1 mouse cellular context compared by ENCODE assay signal in the genomic region with DNA sequence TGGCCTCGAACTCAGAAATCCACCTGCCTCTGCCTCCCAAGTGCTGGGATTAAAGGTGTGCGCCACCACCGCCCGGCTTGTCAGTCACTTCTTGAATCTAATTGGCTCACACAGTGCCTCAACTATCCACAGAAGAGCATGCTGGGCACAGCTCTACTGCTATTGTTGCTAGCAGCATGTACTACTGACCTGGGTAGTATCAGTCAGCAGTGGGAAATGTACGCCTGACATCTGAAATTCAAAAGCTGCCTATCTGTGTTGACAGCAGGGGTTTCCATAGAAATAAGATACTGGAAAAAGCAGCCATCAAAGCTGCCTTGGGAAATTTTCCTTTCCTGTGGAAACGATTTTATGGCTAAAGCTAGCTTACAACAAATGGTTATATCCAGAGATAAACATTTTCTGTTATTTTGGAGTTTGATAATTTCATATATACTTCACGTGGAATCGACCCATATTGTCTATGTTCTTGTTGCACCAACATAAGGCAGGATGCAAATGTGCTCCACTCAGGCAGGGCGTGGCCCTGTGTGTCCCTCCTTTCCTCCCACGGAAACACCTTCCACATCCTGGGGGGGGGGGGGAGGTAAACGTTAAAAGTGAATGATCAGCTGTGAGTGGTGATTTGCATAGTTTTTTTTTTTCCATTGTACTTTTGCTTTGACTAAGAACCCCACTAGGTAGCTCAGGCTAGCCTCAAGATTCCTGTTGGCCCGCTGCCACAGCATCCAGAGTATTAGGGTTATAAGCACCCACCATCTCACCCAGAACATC.
TF ChIP-seq lines count a peak whose summit lies in the region.

No protein-coding gene starts in this region.

TF ChIP-seq in CH12.LX, 34 proteins besides CTCF, POLR2A, EP300 and RAD21:
- TF ChIP-seq IRF4 (IDR thresholded peaks at IDR 0.05; ENCODE audit: low read depth, low read length) (peak; percentile 94), CHD1 (IDR thresholded peaks at IDR 0.05; ENCODE audit: low read depth, low read length) (no peak), USF2 (conservative IDR thresholded peaks at IDR 0.05; ENCODE audit: low read depth, low read length) (no peak), CHD2 (IDR thresholded peaks at IDR 0.05; ENCODE audit: low read length) (peak; percentile 76), SIN3A (IDR thresholded peaks at IDR 0.05; ENCODE audit: low read length) (peak; percentile 90), KAT2A (IDR thresholded peaks at IDR 0.05; ENCODE audit: insufficient replicate concordance, low read length) (no peak), MXI1 (IDR thresholded peaks at IDR 0.05; ENCODE audit: low read depth, low read length) (no peak), ZC3H11A (IDR thresholded peaks at IDR 0.05; ENCODE audit: low read depth, low read length) (no peak), MAFK (IDR thresholded peaks at IDR 0.05; ENCODE audit: insufficient replicate concordance, low read length) (0 out of 2 replicates have a peak, but pooled peaks have one; percentile 54), UBTF (IDR thresholded peaks at IDR 0.05; ENCODE audit: low read depth, low read length) (no peak), MEF2A (IDR thresholded peaks at IDR 0.05; ENCODE audit: borderline replicate concordance, low read depth, low read length) (peak; percentile 80; the same call in 1 of the 2 replicates), ELF1 (IDR thresholded peaks at IDR 0.05; ENCODE audit: low read depth, low read length) (no peak), ZKSCAN1 (IDR thresholded peaks at IDR 0.05; ENCODE audit: borderline replicate concordance, low read depth, low read length) (no peak), USF1 (IDR thresholded peaks at IDR 0.05; ENCODE audit: low read depth, low read length) (no peak), ZNF384 (IDR thresholded peaks at IDR 0.05; ENCODE audit: low read depth, low read length) (peak; percentile 97), SMC3 (IDR thresholded peaks at IDR 0.05; ENCODE audit: low read depth, low read length) (no peak), ETS1 (conservative IDR thresholded peaks at IDR 0.05; ENCODE audit: low read depth, low read length) (peak; percentile 98), POLR2AphosphoS2 (IDR thresholded peaks at IDR 0.05; ENCODE audit: low read depth, low read length) (no peak), RCOR1 (conservative IDR thresholded peaks at IDR 0.05; ENCODE audit: low read depth, low read length) (0 out of 2 replicates have a peak, but pooled peaks have one; percentile 32), TBP (conservative IDR thresholded peaks at IDR 0.05; ENCODE audit: low read depth, low read length) (0 out of 2 replicates have a peak, but pooled peaks have one; percentile 5), MAX (IDR thresholded peaks at IDR 0.05; ENCODE audit: low read length) (no peak), E2F4 (IDR thresholded peaks at IDR 0.05; ENCODE audit: insufficient replicate concordance, low read depth, low read length) (no peak), TCF12 (IDR thresholded peaks at IDR 0.05; ENCODE audit: low read depth, low read length) (peak; percentile 77), ZMIZ1 (IDR thresholded peaks at IDR 0.05; ENCODE audit: low read depth, low read length) (no peak), MAZ (IDR thresholded peaks at IDR 0.05; ENCODE audit: low read depth, low read length) (peak; percentile 89), NELFE (IDR thresholded peaks at IDR 0.05; ENCODE audit: low read depth, low read length) (no peak), HCFC1 (IDR thresholded peaks at IDR 0.05; ENCODE audit: low read depth, low read length) (peak; percentile 20; the same call in 1 of the 2 replicates), MYC (IDR thresholded peaks at IDR 0.05; ENCODE audit: low read depth, low read length) (0 out of 2 replicates have a peak, but pooled peaks have one; percentile 11), BHLHE40 (IDR thresholded peaks at IDR 0.05; ENCODE audit: low read depth, low read length) (peak; percentile 63), PAX5 (IDR thresholded peaks at IDR 0.05; ENCODE audit: low read length) (no peak), JUN (IDR thresholded peaks at IDR 0.05; ENCODE audit: insufficient read depth, low read depth, low read length) (peak; percentile 37), NRF1 (IDR thresholded peaks at IDR 0.05; ENCODE audit: low read depth, low read length) (no peak), GABPA (IDR thresholded peaks at IDR 0.05; ENCODE audit: insufficient replicate concordance, low read depth, low read length) (no peak), JUND (conservative IDR thresholded peaks at IDR 0.05; ENCODE audit: low read depth, low read length) (peak; percentile 81)
